Mouse (Mus musculus) hindbrain, embryonic 10.5 days (tissue): Measurements from ENCODE around the gene Gtpbp1. TPM values are rescaled to one million over a fixed set of nuclear protein-coding genes. Genes with fewer than 3 reads are reported as not detected.

Experiments used
- DNase-seq: peaks from one replicate; pipeline ENCODE4 v3.0.0-alpha.2; 2017; ENCODE audit warnings: low spot score
- H3K27ac ChIP-seq: fragments of 300-500 bp; sonication (generic); 2 replicates; pipeline ENCODE4 v1.5.1; 2016; ENCODE audit warnings: mild to moderate bottlenecking, moderate library complexity
- H3K27me3 ChIP-seq: fragments of 300-500 bp; sonication (generic); 2 replicates; pipeline ENCODE4 v1.6.1; 2016; ENCODE audit warnings: mild to moderate bottlenecking; ENCODE audit not compliant: poor library complexity, insufficient read depth, severe bottlenecking
- H3K36me3 ChIP-seq: fragments of 300-500 bp; sonication (generic); 2 replicates; pipeline ENCODE4 v1.6.1; 2016; ENCODE audit warnings: mild to moderate bottlenecking, moderate library complexity
- H3K4me1 ChIP-seq: fragments of 300-500 bp; sonication (generic); replicated peaks from 2 replicates; pipeline ENCODE4 v1.6.1; 2016; ENCODE audit warnings: mild to moderate bottlenecking
- H3K4me3 ChIP-seq: fragments of 300-500 bp; sonication (generic); 2 replicates; pipeline ENCODE4 v1.5.1; 2016; ENCODE audit warnings: mild to moderate bottlenecking, moderate library complexity
- H3K9me3 ChIP-seq: fragments of 300-500 bp; sonication (generic); 2 replicates; pipeline ENCODE4 v1.6.1; 2016; ENCODE audit warnings: mild to moderate bottlenecking, moderate library complexity
- WGBS: fragments of 180-500 bp; shearing (Covaris S2); methylation state at CpG from one replicate; pipeline ENCODE4 v1.1.7; 2016; 5-methylcytosine and 5-hydroxymethylcytosine counted together
- polyA plus RNA-seq: library from polyadenylated mRNA; unstranded; fragments of >200 nt; fragmentation: Nextera tagmentation; extraction: Ambion mirVana; gene quantifications from 2 replicates; pipeline ENCODE4 v1.2.1, GENCODE M21; 2016

Gtpbp1 gene
- polyA plus RNA-seq, 1 experiment from 2014 or later, result 44.7 TPM

DNA sequence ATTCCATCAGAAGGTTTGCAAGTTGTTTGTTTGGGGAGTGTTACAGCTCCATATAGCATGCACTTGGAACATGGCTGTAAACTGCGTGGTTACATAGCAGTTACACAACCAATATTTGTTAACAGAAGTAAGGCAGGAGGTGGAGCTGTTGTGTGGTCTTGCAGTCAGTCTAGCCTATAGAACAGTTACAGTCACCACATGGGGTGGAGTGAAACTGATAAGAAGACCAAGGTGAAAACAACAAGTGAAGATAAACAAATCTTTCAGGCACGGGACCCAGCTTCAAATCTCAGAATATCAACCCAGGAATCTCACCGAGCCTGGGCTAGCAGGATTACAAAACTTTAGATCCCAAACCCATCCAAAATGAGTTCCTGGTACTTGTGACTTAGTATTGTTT, 50.1 kb downstream of the Gtpbp1 start:
- no peaks in the 10 kb centered on the region for H3K27me3 ChIP-seq
- 83% methylated on average over 3 of the region's 3 CpGs for WGBS
- H3K9me3 ChIP-seq, result 0 out of 2 replicates have a peak, but pooled peaks cover 4% of the 10 kb centered on the region
- H3K27ac ChIP-seq, result no peak overlapping the region
- peak overlapping the region; percentile 96; the same call in 1 of the 2 replicates for H3K4me3 ChIP-seq
- DNase-seq, result no peak
- peaks cover 38% of the 10 kb centered on the region for H3K4me1 ChIP-seq
- H3K36me3 ChIP-seq, result peaks cover 38% of the 10 kb centered on the region

DNA sequence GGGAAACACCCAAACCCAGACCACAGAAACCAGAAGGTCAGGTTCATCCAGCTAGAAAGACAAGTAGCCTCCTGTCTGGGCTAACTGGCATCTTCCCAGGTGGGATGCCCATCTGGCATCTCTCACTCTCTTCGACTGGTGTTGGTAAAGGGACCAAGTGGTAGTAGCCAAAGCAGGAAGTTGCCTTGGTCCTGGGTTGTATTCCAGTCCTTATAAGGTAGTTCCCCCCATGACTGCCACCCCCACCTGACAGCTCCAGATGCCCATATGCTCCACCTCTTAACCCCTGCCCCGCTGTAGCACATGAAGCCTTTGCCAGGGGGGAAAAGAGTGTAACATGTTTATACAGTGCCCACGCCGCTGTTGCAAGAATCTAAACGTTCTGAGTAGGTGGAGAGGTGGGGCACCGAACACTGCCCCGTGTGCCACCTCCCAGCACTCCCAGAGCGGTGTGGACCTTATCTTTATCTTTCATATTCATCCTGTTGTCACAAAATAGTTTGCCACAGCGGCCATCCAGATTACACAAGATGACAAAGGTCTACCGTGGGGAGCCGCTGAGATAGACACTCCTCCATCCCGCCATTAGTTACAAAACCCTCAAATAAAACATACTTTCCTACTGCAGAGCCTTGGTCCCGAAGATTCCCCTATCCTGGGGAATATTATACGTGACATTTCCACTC, 50.7 kb downstream of the Gtpbp1 start:
- WGBS, result 46% methylated on average over 14 of the region's 14 CpGs
- Histone ChIP-seq H3K4me1 (peaks cover 38% of the 10 kb centered on the region), H3K27me3 (no peaks in the 10 kb centered on the region), H3K9me3 (0 out of 2 replicates have a peak, but pooled peaks cover 4% of the 10 kb centered on the region), H3K36me3 (peaks cover 35% of the 10 kb centered on the region), H3K27ac (peak overlapping the region; percentile 97), H3K4me3 (peak overlapping the region; percentile 96)
- no peak for DNase-seq

- H3K4me1 ChIP-seq, result peaks cover 38% of the 10 kb centered on the region
- H3K27me3 ChIP-seq, result no peaks in the 10 kb centered on the region
- H3K27ac ChIP-seq, result peak within 1 kb of the TSS; percentile 97
- H3K9me3 ChIP-seq, result 0 out of 2 replicates have a peak, but pooled peaks cover 4% of the 10 kb centered on the region
- peak within 1 kb of the TSS; percentile 96 for H3K4me3 ChIP-seq
- DNase-seq, result peak; percentile 90
- WGBS, result 1% methylated on average over 93 of the region's 93 CpGs
- H3K36me3 ChIP-seq, result peaks cover 27% of the 10 kb centered on the region
Observed at GRCm38 (mm10) chr15:79741921-79742705, 51.5 kb downstream of the Gtpbp1 start, which contains the start of gene Sun2. TSS of gene Sun2 (minus strand) at chr15:79742536.

DNA sequence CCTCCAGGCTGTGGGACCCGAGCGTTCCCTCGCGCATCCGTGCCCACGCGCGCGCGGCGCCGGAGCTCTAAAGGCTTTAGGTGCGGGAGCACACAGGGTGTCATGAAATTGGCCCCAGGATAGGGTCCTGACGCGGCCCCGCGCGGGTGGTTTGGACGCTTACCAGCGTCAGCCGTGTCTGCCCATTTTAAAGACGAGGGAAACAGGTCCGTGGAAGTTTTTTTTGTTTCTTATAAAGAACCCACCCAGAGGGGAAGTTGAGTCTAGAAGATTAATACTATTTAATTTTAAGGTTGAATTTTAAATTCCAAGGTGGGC, 52.0 kb downstream of the Gtpbp1 start:
- H3K36me3 ChIP-seq, result peaks cover 21% of the 10 kb centered on the region
- no peak for DNase-seq
- H3K27me3 ChIP-seq, result no peaks in the 10 kb centered on the region
- under 1% methylated on average over 23 of the region's 23 CpGs for WGBS
- H3K9me3 ChIP-seq, result 0 out of 2 replicates have a peak, but pooled peaks cover 4% of the 10 kb centered on the region
- H3K4me1 ChIP-seq, result peaks cover 38% of the 10 kb centered on the region
- H3K27ac ChIP-seq, result peak overlapping the region; percentile 97
- H3K4me3 ChIP-seq, result peak overlapping the region; percentile 96

GRCm38 (mm10) chr15:79744001-79744400, 53.4 kb downstream of the Gtpbp1 start:
- H3K9me3 ChIP-seq, result 0 out of 2 replicates have a peak, but pooled peaks cover 4% of the 10 kb centered on the region
- WGBS, result 93% methylated on average over 11 of the region's 11 CpGs
- H3K27ac ChIP-seq, result no peak overlapping the region
- peaks cover 32% of the 10 kb centered on the region for H3K4me1 ChIP-seq
- H3K4me3 ChIP-seq, result no peak overlapping the region
- H3K27me3 ChIP-seq, result no peaks in the 10 kb centered on the region
- no peak for DNase-seq
- H3K36me3 ChIP-seq, result peaks cover 8% of the 10 kb centered on the region

GRCm38 (mm10) chr15:79744742-79745141, 54.1 kb downstream of the Gtpbp1 start:
- no peak for DNase-seq
- no peaks in the 10 kb centered on the region for H3K27me3 ChIP-seq
- peaks cover under 1% of the 10 kb centered on the region; the same call in 1 of the 2 replicates for H3K36me3 ChIP-seq
- H3K27ac ChIP-seq, result no peak overlapping the region
- H3K4me3 ChIP-seq, result no peak overlapping the region
- H3K4me1 ChIP-seq, result peaks cover 28% of the 10 kb centered on the region
- WGBS, result 75% methylated on average over 8 of the region's 8 CpGs
- H3K9me3 ChIP-seq, result 0 out of 2 replicates have a peak, but pooled peaks cover 4% of the 10 kb centered on the region

DNA sequence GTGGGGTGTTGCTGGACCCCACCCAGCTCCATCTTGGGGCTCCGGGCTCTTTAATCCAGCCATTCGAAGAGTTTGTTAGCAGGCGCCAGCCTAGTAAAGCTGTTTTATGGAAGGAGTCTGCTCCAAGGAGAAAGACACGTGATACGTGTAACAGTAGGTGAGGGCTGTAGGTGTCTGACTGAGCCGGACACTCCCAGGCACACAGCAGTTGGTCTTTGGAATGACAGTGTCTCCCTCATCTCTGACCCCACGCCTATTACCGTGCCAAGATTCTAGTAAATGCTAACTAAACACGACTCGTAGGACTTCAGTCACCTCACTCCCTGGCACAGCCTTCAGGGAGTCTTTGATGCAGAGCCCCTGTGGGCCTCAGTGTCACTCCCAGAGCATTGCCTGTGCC, 54.7 kb downstream of the Gtpbp1 start:
- H3K4me3 ChIP-seq, result no peak overlapping the region
- no peak for DNase-seq
- H3K36me3 ChIP-seq, result no peaks in the 10 kb centered on the region
- WGBS, result 84% methylated on average over 10 of the region's 10 CpGs
- no peak overlapping the region for H3K27ac ChIP-seq
- no peaks in the 10 kb centered on the region for H3K27me3 ChIP-seq
- 0 out of 2 replicates have a peak, but pooled peaks cover 4% of the 10 kb centered on the region for H3K9me3 ChIP-seq
- H3K4me1 ChIP-seq, result peaks cover 28% of the 10 kb centered on the region

DNA sequence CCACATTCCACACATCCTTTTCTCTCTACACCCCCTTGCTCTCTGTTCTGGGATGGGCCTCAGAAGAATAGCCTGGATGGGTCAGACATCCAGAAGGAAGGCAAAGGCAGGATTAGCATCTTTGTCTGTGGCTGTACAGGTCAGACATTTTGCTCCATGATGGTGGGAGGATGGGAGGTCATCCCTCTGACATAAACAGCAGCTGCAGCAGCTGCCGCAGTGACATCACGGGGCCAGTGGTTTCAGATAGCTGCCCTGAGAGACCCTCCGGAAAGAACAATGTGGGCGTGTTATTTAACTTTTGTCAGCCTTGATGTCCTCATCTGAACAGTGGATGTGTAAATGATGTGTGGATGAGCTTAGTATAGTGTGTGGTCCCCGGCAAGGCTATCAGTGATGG, 55.2 kb downstream of the Gtpbp1 start:
- Histone ChIP-seq H3K4me3 (no peak overlapping the region), H3K27ac (no peak overlapping the region), H3K27me3 (no peaks in the 10 kb centered on the region), H3K36me3 (no peaks in the 10 kb centered on the region), H3K9me3 (0 out of 2 replicates have a peak, but pooled peaks cover 4% of the 10 kb centered on the region), H3K4me1 (peaks cover 22% of the 10 kb centered on the region)
- no peak for DNase-seq
- WGBS, result 92% methylated on average over 5 of the region's 5 CpGs

DNA sequence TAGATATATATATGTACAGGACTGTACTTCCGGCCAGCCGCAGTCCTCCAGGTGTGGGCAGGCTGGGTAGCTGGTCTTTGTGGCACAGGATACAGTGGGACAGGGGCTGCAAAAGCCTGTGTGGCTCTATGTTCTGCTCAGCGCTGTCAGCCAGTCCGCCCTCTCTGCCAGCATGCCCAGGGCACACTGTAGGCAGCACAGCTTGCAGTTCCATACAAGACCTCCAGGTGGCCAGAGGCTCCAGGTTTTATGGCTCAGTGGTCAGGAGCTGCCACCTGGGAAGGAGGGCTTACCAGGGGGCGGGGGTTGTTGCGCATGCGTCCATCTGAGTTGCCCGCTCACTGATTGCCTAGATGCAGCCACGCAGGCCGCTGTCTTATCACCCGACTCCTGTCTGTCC, 57.4 kb downstream of the Gtpbp1 start:
- peaks cover 6% of the 10 kb centered on the region for H3K4me1 ChIP-seq
- WGBS, result 45% methylated on average over 11 of the region's 11 CpGs
- no peaks in the 10 kb centered on the region for H3K27me3 ChIP-seq
- no peak overlapping the region for H3K4me3 ChIP-seq
- no peak overlapping the region for H3K27ac ChIP-seq
- H3K36me3 ChIP-seq, result no peaks in the 10 kb centered on the region
- DNase-seq, result peak; percentile 48
- 0 out of 2 replicates have a peak, but pooled peaks cover 4% of the 10 kb centered on the region for H3K9me3 ChIP-seq

DNA sequence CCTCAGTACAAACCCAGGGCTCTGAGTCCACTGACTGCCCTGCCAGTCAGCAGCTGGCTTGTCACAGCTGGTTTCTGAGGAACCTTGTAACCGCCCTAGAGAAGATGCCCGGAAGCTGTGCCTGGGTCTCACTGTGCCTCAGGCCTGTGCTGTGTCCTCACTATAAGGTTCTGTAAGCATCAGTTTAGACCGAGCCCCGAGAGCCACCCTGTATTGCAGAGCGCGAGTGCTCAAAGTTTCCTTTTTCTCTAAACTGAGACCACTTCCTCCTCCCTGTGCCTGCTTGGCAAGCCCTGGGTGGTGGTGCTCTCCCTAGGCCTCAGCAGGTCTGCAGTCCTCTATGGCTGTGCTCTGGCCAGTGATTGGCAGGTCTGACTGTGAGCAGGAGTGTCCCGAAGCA, 58.5 kb downstream of the Gtpbp1 start:
- H3K36me3 ChIP-seq, result no peaks in the 10 kb centered on the region
- H3K9me3 ChIP-seq, result 0 out of 2 replicates have a peak, but pooled peaks cover 2% of the 10 kb centered on the region
- WGBS, result 92% methylated on average over 7 of the region's 7 CpGs
- H3K4me3 ChIP-seq, result no peak overlapping the region
- no peak overlapping the region for H3K27ac ChIP-seq
- no peaks in the 10 kb centered on the region for H3K27me3 ChIP-seq
- no peak for DNase-seq
- peaks cover 4% of the 10 kb centered on the region; the same call in 1 of the 2 replicates for H3K4me1 ChIP-seq

GRCm38 (mm10) chr15:79750266-79750665, 59.6 kb downstream of the Gtpbp1 start:
- H3K27ac ChIP-seq, result no peak overlapping the region

DNA sequence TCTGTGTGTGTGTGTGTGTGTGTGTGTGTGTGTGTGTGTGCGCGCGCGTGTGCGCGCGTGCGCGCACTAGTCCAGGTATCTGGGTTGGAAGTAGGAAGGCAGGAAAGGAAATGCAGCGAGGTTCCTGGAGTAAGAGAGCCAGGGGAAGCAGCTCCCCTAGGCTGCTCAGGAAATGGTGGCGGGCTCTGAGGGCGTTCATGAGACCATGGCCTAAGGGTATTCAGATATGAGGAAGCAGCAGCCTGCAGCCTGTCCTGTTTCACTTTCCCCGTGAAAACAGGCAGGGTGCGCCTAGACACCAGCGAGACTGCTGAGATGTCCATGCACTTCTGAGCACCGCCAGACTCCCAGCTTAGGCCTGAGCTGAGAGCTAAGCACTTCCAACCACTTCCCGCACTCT, 61.1 kb downstream of the Gtpbp1 start:
- Histone ChIP-seq H3K9me3 (no peaks in the 10 kb centered on the region), H3K27ac (no peak overlapping the region), H3K4me1 (peaks cover 17% of the 10 kb centered on the region), H3K27me3 (no peaks in the 10 kb centered on the region), H3K4me3 (no peak overlapping the region), H3K36me3 (no peaks in the 10 kb centered on the region)
- no peak for DNase-seq
- WGBS, result 90% methylated on average over 17 of the region's 17 CpGs

More at GRCm38 (mm10) chr15:79750266-79750665, 59.6 kb downstream of the Gtpbp1 start:
- Histone ChIP-seq H3K36me3 (no peaks in the 10 kb centered on the region), H3K4me1 (peaks cover 4% of the 10 kb centered on the region; the same call in 1 of the 2 replicates), H3K27me3 (no peaks in the 10 kb centered on the region), H3K4me3 (no peak overlapping the region), H3K9me3 (no peaks in the 10 kb centered on the region)
- no peak for DNase-seq
- 90% methylated on average over 8 of the region's 8 CpGs for whole genome bisulfite sequencing
